Mouse (Mus musculus) megakaryocyte, adult 5-6 weeks (primary cell): ENCODE measurements around the gene Zfp668. TPM values are rescaled to one million over a fixed set of nuclear protein-coding genes. Genes with fewer than 3 reads are reported as not detected.
A peak's percentile ranks its signal among the peaks of the same experiment; 100 is the strongest.

ENCODE experiments used
- ATAC-seq: 2 replicates; pipeline ENCODE4 v1.8.0; 2016; ENCODE audit warnings: mild to moderate bottlenecking, inconsistent platforms; ENCODE audit not compliant: poor library complexity, severe bottlenecking
- total RNA-seq, 2 experiments: library from RNA; stranded (forward) in 1 of 2; stranded (reverse) in 1 of 2; fragments of 153-499, 151-499 nt in 1 of 2; fragments of 221-1000, 200-1000 nt in 1 of 2; gene quantifications; 2 replicates each; pipeline versions ENCODE4 v1.2.3 to v1.2.4; 2015 to 2017

Zfp668 gene
- 2.9 and 5.7 TPM in 2 replicates for total RNA-seq (2015)
- total RNA-seq (2017), result 1.9 and 3.1 TPM in 2 replicates

- ATAC-seq, result peak; percentile 70
Observed at GRCm38 (mm10) chr7:127876467-127877348, at the start of gene Zfp668. Zfp668 (minus strand) TSS chr7:127876828.

DNA sequence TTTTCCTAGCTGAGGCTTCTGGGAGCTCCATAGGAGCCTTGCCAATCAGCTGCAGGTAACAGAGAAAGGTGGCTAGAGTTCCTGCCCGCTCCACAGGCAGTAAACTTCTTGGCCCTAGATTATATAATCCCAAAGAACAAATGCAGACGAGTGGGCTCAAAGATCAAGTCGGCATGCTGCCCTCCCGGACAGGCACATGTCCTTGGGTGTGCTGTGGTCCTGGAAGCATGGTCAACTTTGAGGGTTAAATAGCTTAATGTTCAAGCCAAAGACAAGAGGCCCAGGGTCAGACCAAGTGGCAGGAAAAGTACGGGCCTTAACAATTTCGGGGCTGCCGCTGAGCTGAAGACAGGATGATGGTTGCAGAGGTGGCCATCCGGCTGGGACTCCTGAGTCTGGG, 49.4 kb upstream of the Zfp668 start:
- ATAC-seq, result no peak

GRCm38 (mm10) chr7:127925252-127925651, 48.6 kb upstream of the Zfp668 start:
- no peak for ATAC-seq

- ATAC-seq, result no peak
Observed at GRCm38 (mm10) chr7:127923714-127924113, 47.1 kb upstream of the Zfp668 start.

GRCm38 (mm10) chr7:127922451-127923275, 46.0 kb upstream of the Zfp668 start:
- peak; percentile 84 for ATAC-seq

GRCm38 (mm10) chr7:127921516-127921915, 44.9 kb upstream of the Zfp668 start:
- 0 out of 2 replicates have a peak, but pooled peaks have one; percentile 11 for ATAC-seq

DNA sequence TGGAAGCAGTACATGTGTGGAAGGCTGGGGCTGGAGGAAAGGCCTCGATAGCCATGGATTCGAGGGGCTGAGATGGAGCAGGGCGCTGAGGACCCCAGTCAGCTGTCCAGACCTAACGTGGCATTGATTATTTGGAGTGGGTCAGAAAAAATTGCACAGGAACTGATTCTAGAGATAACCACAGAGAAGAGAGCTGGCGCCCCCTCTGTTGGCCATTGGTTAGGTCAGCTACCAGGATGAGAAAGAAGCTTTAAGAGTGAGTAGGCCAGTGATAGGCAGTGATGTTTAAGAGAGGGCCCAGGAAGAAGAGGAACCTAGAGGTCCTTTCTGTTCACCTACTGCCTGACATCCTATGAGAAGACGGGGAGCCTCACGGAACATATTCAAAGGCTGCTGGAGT, 42.7 kb upstream of the Zfp668 start:
- ATAC-seq, result no peak

- ATAC-seq, result 0 out of 2 replicates have a peak, but pooled peaks have one; percentile 23
Observed at GRCm38 (mm10) chr7:127918203-127918602, 41.6 kb upstream of the Zfp668 start.

- no peak for ATAC-seq
Observed at GRCm38 (mm10) chr7:127915293-127915692, 38.7 kb upstream of the Zfp668 start.

GRCm38 (mm10) chr7:127912938-127913337, 36.3 kb upstream of the Zfp668 start:
- no peak for ATAC-seq

DNA sequence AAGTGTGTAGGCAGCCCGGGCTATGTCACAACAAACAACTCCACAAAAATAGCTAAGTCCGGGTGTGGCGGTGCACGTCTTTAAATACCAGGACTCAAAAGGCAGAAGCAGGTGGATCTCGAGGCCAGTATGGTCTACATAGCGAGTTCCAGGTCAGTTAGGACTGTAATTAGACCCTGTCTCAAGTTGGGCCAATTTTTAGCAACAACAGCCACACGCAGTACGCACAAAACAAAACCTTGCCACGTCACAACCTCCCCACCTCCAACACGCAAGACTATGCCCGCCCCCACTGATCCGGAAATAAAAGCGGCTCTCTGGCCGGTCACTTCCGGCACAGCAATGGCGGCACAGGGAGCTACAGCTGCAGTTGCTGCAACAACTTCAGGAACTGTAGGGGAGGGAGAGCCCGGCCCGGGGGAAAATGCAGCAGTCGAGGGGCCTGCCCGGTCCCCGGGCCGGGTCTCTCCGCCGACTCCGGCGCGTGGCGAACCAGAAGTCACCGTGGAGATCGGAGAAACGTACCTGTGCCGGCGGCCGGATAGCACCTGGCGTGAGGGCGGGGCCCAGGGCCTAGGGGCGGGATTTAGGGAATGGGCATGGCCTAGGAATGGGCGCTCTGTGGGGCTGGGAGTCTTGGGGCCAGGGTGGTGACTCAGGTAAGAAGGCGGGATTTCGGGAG, 35.7 kb upstream of the Zfp668 start, which contains the start of gene Kat8:
Gene Kat8, plus strand, starts transcription at position 327 of the 682 bp plus-strand sequence.
- ATAC-seq, result peak; percentile 100

DNA sequence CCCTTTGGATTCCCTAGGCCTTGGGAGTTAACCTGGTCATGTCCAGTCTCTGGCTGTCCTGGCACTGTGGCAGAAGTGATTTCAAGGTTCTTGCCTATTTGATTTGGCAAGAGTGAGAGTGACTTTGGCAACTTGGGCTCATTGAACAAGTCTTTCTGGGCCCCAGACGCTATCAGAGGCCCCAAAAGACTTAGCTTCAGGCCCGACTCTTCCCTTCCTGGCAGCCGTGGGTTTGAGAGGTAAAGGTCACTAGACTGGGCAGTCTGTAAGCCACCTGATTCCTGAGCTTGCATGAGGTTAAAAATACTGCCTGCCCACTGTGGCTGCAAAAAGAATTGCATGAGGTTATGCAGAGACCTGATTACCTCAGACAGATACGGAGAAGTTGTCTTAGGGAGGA, 32.0 kb upstream of the Zfp668 start:
- ATAC-seq, result no peak

DNA sequence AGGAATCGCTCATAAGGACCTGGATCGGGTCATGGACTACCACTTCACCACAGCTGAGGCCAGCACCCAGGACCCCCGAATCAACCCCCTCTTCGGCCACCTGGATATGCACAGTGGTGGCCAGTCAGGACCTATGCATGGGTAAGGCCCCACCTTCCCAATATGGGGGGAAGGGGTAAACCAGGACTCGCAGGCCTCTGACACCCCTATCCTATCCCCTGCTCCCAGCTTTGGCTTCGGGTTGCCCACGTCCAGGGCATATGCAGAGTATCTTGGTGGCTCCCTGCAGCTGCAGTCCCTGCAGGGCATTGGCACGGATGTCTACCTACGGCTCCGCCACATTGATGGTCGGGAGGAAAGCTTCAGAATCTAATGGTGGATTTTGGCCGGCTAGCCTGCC, 31.3 kb upstream of the Zfp668 start:
- no peak for ATAC-seq

- ATAC-seq, result peak; percentile 86
Observed at GRCm38 (mm10) chr7:127903971-127904796, 27.6 kb upstream of the Zfp668 start, which contains the start of gene Bckdk. Bckdk (plus strand) TSS chr7:127904082.

- no peak for ATAC-seq
Observed at GRCm38 (mm10) chr7:127901772-127902171, 25.1 kb upstream of the Zfp668 start.

DNA sequence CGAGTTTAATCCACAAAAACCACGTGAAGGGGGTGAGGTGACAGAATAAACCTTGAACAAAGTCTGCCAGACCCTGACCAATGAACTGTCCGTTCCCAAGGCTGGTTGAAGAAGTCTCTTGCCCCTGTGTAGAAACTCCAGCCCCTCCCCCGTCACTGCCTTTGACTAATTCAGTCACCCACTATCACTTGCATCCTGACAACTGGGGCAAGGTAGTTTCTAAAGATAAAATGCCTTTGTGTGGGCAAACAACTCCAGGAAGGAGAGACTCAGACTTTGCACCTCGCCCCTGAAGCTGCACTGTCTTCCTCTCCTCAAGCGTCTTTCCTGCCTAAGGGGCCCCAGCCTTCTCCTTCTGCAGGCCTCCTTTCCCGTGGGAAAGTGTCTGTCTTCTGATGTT, 23.4 kb upstream of the Zfp668 start:
- no peak for ATAC-seq

DNA sequence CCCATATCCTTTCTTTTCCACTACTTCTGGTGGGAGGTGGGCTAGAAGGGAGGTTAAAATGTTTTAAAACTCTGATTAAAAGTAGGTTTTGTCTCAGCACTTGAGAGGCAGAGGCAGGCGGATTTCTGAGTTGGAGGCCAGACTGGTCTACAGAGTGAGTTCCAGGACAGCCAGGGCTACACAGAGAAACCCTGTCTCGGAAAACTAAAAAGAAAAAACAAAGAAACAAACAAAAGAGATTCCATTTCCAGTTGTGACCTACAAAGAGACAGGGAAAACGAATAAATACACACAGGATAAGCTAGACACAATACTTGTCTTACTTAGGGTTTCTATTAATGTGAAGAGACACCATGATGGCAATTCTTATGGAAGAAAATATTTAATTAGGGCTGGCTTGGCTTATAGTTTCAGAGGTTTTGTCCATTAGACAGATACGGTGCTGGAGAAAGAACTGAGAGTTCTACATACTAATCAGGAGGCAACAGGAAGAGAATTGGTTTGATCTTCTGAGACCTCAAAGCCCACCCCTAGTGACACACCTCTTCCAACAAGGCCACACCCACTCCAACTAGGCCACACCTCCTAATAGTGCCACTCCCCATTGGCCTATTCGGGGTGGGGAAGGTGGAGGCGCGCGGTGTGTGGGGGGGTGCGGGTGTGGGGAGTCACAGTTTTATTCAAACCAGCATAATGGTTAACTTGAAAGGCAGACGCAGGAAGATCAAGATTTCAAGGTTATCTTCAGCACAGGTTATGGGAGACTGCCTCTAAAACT, 21.7 kb upstream of the Zfp668 start:
- no peak for ATAC-seq

DNA sequence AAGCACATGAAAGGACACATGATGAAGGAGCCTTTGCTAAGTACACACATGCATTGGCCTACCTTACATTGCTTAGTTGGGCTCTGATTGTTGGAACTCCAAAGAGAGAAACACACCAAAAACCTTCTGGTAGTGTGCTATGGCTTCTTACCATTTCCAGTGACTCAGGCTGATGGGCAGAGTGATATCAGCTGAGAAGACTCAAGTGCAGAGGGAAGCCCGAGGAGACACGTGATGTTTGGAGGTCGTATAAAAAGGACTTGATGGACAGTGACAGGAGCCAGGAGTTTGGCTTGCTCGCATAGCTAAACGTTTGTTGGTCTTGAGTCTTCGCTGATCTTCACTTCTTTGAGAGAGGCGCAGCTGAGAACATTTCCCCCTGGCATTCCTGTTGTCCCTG, 20.9 kb upstream of the Zfp668 start:
- ATAC-seq, result no peak

DNA sequence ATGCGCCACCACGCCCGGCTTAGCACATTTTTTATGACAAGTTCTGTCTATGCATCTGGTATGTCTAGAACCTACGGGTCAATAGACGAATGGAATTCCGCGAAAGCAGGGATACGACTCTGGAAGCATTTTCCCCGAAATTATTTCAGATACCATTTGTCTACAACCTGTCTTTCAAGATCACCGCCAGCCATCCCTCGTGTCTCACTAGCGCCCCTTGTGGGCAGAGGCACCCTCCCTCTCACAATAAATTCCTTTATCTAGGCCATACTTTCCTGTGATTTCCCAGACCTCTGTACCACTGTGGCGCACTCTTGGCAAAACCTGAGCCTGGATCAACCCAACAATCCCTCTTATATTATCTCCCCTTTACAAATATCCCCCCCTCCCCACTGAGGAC, 19.8 kb upstream of the Zfp668 start:
- ATAC-seq, result peak; percentile 45; the same call in 1 of the 2 replicates
